Mouse (Mus musculus): Measurements from ENCODE around the gene Syt16. TPM values are rescaled to one million over a fixed set of nuclear protein-coding genes. Genes with fewer than 3 reads are reported as not detected.

Syt16 gene
- polyA plus RNA-seq, 1 experiment from 2014 or later, result 17.0 TPM

DNA sequence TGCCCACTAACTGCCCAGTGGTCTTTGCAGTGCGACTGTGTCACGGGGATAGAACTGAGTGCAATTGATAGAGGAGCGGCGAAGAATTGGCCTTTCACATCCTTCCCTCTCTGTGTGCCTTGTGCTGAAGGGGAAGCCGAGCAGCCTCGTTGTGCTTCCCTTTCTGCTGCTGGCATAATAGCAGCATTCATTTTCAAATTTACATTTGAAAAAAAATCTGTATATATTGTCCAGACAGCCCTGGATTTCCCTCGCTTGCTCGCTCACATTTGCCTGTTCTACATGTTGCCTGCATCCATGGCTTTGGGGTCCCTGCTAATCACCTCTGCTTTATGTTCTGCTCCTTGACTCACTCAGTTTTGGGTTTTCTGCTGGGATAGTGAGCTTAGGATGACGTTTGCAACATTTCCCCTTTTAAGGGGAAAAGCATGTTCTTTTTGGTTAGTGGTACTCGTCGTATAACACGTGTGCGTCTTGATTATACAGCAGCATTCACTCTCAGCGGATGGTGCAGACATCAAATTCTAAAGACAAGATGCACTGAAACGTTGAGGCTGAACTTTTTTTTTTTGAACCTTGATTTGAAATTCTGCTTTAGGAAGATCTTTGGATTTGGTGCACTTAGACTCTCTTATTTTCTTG lies 271.3 kb downstream of the Syt16 start:
- Histone ChIP-seq H3K4me2 (replicated peaks) (no peak overlapping the region), H3K4me3 (no peak overlapping the region), H3K36me3 (no peaks in the 10 kb centered on the region), H3K9me3 (replicated peaks) (no peaks in the 10 kb centered on the region), H3K9ac (no peak overlapping the region), H3K4me1 (0 out of 2 replicates have a peak, but pooled peaks cover 2% of the 10 kb centered on the region), H3K27ac (no peak overlapping the region), H3K27me3 (no peaks in the 10 kb centered on the region)
- 71% methylated on average over 15 of the region's 15 CpGs for WGBS
- no peak for ATAC-seq (ENCODE audit: low FRiP score)

DNA sequence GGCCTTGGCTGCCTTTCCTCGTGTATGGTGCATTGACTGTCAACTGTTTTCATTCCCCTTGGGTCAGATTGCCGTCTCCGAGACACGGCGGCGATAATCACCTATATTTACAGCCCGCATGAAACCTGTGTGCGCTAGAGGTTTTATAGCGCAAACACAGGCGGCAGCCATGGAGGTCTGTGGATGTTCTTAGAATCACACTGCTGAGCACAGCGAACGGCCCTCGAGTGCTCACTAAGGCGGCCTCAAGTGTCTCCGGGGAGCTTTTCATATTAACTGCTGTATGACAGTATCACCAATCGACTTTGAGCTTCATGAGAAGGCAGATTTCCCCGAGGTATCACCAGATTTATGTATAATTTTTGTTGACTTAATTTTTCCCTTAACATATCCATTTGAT lies 275.1 kb downstream of the Syt16 start:
- 0 out of 2 replicates have a peak, but pooled peaks cover 2% of the 10 kb centered on the region for H3K4me1 ChIP-seq
- no peaks in the 10 kb centered on the region for H3K36me3 ChIP-seq
- no peak overlapping the region for H3K9ac ChIP-seq
- 90% methylated on average over 17 of the region's 17 CpGs for WGBS
- ATAC-seq (ENCODE audit: low FRiP score), result no peak
- no peak overlapping the region for H3K4me2 ChIP-seq (replicated peaks)
- H3K4me3 ChIP-seq, result no peak overlapping the region
- no peak overlapping the region for H3K27ac ChIP-seq
- H3K9me3 ChIP-seq (replicated peaks), result no peaks in the 10 kb centered on the region
- H3K27me3 ChIP-seq, result no peaks in the 10 kb centered on the region

DNA sequence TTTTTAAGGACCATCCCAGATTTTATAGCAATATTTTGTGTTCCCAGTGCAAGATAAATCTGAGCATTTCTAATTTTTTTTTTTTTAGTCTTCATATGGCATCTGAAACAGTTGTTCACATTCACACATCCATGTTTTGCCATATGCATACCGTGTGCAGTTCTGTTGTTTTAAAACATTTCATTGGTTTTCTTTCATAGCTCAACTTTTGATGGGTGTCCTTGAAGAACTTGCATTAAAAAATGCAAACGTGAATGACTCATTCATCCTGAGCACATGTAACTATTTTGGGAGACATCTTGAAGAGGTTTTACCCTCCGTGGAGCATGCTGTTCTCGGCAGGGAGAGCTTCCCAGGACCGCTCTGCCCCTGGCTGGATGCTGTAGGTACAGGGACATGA lies 279.8 kb downstream of the Syt16 start:
- Histone ChIP-seq H3K27ac (no peak overlapping the region), H3K9ac (no peak overlapping the region), H3K4me1 (no peaks in the 10 kb centered on the region), H3K27me3 (peaks cover 3% of the 10 kb centered on the region), H3K36me3 (no peaks in the 10 kb centered on the region), H3K4me2 (replicated peaks) (no peak overlapping the region), H3K4me3 (no peak overlapping the region), H3K9me3 (replicated peaks) (no peaks in the 10 kb centered on the region)
- ATAC-seq (ENCODE audit: low FRiP score), result no peak
- 83% methylated on average over 5 of the region's 5 CpGs for WGBS

DNA sequence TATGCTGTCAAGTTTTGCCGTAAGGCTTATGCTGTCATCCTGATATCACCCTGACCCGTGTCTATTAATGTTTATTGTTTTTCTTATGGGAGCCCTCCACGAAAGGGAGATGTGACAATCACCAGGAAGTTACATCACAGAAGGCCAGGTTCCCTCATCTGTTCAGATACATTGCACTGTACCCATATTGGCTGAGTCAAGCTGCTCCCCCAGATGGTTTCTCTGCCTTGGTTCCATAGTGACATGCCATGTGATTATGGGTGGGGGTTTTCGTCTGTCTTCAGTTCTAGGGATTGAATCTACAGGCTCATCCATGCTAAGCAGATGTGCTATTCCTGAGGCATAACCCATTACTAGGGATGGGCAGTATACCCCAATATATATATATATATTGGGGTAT lies 283.9 kb downstream of the Syt16 start:
- Histone ChIP-seq H3K27ac (no peak overlapping the region), H3K36me3 (no peaks in the 10 kb centered on the region), H3K27me3 (peaks cover 21% of the 10 kb centered on the region), H3K4me1 (peaks cover 10% of the 10 kb centered on the region), H3K9me3 (replicated peaks) (no peaks in the 10 kb centered on the region), H3K4me2 (replicated peaks) (no peak overlapping the region), H3K9ac (no peak overlapping the region), H3K4me3 (no peak overlapping the region)
- WGBS, result 88% methylated on average over 4 of the region's 4 CpGs
- ATAC-seq (ENCODE audit: low FRiP score), result no peak

DNA sequence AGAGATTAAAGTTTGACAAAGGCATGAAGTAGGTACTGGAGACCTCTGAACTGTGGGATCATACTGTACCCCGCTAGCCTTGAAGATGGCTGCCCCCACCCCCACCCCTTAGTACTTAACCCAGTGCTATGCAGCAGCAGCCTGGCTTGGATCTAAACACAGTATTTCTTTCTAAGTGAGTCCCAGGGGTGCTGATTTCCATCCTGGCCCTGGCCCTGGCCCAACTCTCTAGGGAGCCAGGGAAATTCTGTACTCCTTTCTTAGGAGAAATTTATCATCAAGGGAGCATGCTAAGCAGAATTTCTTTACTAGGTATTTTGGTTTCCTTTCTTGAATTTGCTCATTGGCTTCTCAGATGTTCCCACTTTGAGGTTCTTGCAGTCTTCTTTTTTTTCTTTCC lies 285.4 kb downstream of the Syt16 start:
- Histone ChIP-seq H3K9ac (no peak overlapping the region), H3K4me2 (replicated peaks) (no peak overlapping the region), H3K27me3 (peaks cover 26% of the 10 kb centered on the region), H3K27ac (no peak overlapping the region), H3K9me3 (replicated peaks) (no peaks in the 10 kb centered on the region), H3K4me3 (no peak overlapping the region), H3K4me1 (peaks cover 10% of the 10 kb centered on the region), H3K36me3 (no peaks in the 10 kb centered on the region)
- no peak for ATAC-seq (ENCODE audit: low FRiP score)
- 87% methylated on average over 1 of the region's 1 CpGs for WGBS

DNA sequence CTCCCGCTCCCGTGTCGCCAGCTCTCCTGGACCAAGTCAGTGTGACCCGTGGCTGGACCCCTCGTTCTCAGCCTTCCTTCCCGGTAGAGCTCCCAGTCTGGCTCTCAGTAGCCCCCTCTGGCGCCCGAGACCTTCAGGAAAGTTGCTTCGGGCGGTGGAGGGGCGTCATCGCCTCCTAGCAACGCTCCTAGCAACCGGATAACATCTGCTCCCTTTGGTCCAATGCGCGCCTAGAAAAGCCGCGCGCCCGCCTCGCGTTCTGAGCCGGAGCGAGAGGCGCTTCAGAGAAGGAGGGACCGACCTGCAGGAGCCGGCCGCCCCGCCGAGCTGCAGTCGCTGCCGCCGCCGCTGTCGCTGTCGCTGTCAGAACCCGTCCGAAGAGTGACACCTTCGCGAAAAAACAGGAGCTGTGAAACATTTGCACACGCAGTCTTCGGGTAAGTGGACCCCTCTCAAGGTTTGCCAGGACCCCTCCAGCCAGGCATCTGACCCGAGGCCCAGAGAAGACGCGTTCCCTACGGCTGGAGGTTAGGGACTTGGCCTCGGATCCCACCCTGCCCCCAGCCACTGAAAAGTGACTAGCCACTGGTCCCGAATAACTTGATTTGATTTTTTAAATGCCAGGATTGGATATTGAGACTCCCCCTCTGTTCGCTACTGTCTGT lies 286.7 kb downstream of the Syt16 start:
- Histone ChIP-seq H3K27ac (no peak overlapping the region; the same call in 1 of the 2 replicates), H3K4me2 (replicated peaks) (peak overlapping the region; percentile 90), H3K27me3 (peaks cover 26% of the 10 kb centered on the region), H3K4me1 (peaks cover 13% of the 10 kb centered on the region), H3K9ac (peak overlapping the region; percentile 58), H3K9me3 (replicated peaks) (no peaks in the 10 kb centered on the region), H3K36me3 (no peaks in the 10 kb centered on the region), H3K4me3 (peak overlapping the region; percentile 43)
- under 1% methylated on average over 49 of the region's 49 CpGs for WGBS
- peak; percentile 96 for ATAC-seq (ENCODE audit: low FRiP score)

DNA sequence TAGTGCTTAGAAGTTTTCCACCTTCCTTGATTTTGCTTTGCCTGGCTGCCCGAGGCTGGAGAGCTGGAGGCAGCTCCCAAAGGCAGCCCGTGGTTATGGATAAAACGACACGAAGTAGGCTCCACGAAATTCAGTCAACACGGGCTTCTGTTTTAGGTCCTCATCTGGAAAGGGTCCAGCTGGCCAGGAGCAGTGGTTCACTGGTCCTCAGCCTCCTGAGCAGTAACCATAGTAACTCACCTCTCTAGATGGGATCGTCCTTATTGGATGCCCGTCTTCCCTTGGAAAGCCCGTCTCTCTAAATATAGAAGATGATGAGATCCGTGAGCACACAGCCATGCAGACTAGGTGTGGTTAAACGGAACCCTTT lies 287.2 kb downstream of the Syt16 start:
- Histone ChIP-seq H3K4me2 (replicated peaks) (peak overlapping the region; percentile 90), H3K9ac (peak overlapping the region; percentile 58; the same call in 1 of the 2 replicates)

DNA sequence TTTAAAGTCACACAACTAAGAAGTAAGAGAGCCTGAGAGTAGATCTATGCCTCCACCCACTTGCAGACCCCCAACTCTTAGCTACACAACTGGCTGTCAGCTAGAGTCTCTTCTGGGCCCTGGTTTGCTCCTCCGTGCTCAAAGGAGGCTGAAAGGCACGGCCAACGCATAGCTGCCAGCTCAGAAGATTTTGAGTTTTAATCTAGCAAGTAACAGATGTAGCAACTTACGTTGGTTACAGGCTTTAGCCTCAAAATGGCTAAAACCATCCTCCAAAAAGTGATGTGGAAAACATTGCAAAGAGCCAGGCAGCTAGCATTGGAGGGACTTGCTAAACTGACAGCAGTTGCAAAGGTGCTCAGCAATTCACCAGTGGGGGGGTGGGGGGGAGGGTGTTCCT lies 293.5 kb downstream of the Syt16 start:
- Histone ChIP-seq H3K4me2 (replicated peaks) (no peak overlapping the region), H3K4me1 (peaks cover 3% of the 10 kb centered on the region; the same call in 1 of the 2 replicates), H3K27ac (no peak overlapping the region), H3K9ac (no peak overlapping the region), H3K4me3 (no peak overlapping the region), H3K36me3 (no peaks in the 10 kb centered on the region), H3K27me3 (peaks cover 5% of the 10 kb centered on the region; the same call in 1 of the 2 replicates), H3K9me3 (replicated peaks) (no peaks in the 10 kb centered on the region)
- no peak for ATAC-seq (ENCODE audit: low FRiP score)
- 93% methylated on average over 4 of the region's 4 CpGs for WGBS

More for the DNA sequence above, 287.2 kb downstream of the Syt16 start:
- Histone ChIP-seq H3K4me1 (peaks cover 13% of the 10 kb centered on the region), H3K36me3 (no peaks in the 10 kb centered on the region), H3K9me3 (replicated peaks) (no peaks in the 10 kb centered on the region), H3K4me3 (peak overlapping the region; percentile 43), H3K27ac (no peak overlapping the region), H3K27me3 (peaks cover 26% of the 10 kb centered on the region)
- whole genome bisulfite sequencing, result 6% methylated on average over 11 of the region's 11 CpGs
- peak; percentile 30 for ATAC-seq (ENCODE audit: low FRiP score)

DNA sequence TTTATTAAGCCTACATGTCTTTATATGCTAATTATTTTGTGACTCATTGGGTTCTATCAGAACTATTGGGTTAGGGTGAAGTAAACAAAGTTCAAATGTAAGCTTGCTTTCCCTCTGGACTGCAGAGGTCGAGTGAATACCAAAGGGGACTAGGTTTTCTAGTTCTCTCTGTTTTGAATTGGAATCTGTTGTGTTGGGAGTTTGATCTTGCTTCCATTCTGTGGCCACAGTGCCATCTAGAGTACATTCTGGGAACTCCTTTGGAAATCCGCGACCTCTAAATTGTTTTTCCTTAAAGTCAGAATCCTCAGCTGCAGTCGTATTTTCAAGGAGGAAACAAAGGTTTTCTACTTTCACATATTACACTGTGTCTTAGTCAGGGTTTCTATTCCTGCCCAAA lies 296.2 kb downstream of the Syt16 start:
- no peak overlapping the region for H3K4me3 ChIP-seq
- H3K36me3 ChIP-seq, result no peaks in the 10 kb centered on the region
- no peaks in the 10 kb centered on the region for H3K27me3 ChIP-seq
- H3K9ac ChIP-seq, result no peak overlapping the region
- peaks cover 1% of the 10 kb centered on the region; the same call in 1 of the 2 replicates for H3K4me1 ChIP-seq
- H3K27ac ChIP-seq, result no peak overlapping the region
- ATAC-seq (ENCODE audit: low FRiP score), result no peak; the same call in 1 of the 2 replicates
- no peak overlapping the region for H3K4me2 ChIP-seq (replicated peaks)
- no peaks in the 10 kb centered on the region for H3K9me3 ChIP-seq (replicated peaks)
- 12% methylated on average over 4 of the region's 4 CpGs for WGBS

DNA sequence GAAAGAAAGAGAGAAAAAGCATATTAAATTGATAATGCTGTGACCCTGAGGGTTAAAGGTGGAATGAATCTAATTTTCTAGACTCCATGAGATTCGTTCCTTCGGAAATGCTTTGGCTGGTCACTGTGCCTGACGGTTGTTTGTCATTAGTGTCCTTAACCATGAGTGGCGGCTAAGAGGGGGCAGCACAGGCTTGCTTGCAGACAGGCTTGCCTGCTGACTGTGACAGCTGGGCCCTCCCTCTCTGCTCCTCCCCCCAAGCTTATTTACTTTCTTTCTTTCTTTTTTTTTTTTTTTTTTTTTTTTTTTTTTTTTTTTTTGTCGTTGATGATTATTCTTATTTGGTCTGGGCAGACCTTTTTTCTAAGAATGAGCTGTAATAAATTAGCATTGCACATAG lies 298.9 kb downstream of the Syt16 start:
- Histone ChIP-seq H3K4me3 (no peak overlapping the region), H3K4me1 (no peaks in the 10 kb centered on the region), H3K27ac (no peak overlapping the region), H3K9ac (no peak overlapping the region), H3K36me3 (no peaks in the 10 kb centered on the region), H3K27me3 (no peaks in the 10 kb centered on the region), H3K4me2 (replicated peaks) (no peak overlapping the region), H3K9me3 (replicated peaks) (no peaks in the 10 kb centered on the region)
- 44% methylated on average over 5 of the region's 5 CpGs for WGBS
- ATAC-seq (ENCODE audit: low FRiP score), result no peak

DNA sequence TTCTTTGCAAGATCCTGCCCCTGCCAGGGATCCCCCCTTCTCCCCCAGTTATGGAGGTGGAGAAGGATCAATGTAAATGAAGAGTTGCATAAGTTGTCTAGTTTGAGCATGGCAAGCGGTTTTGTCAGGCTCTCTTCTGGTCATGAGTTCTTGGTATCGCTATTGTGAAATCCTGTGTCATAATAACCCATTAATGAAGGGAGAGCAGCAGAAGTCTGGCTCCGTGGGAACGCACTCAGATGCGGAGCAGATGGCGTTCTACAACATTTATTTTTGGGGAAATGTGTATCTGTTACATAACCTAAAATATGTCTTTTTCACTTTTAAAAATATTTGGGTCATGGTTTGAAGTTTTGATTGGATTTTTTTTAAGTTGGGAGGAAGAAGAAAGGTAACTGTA lies 304.1 kb downstream of the Syt16 start:
- H3K9ac ChIP-seq, result no peak overlapping the region
- no peak overlapping the region for H3K4me2 ChIP-seq (replicated peaks)
- H3K4me3 ChIP-seq, result no peak overlapping the region
- no peaks in the 10 kb centered on the region for H3K36me3 ChIP-seq
- H3K4me1 ChIP-seq, result no peaks in the 10 kb centered on the region
- no peak for ATAC-seq (ENCODE audit: low FRiP score)
- H3K27me3 ChIP-seq, result no peaks in the 10 kb centered on the region
- no peak overlapping the region for H3K27ac ChIP-seq
- 96% methylated on average over 6 of the region's 6 CpGs for WGBS
- no peaks in the 10 kb centered on the region for H3K9me3 ChIP-seq (replicated peaks)

DNA sequence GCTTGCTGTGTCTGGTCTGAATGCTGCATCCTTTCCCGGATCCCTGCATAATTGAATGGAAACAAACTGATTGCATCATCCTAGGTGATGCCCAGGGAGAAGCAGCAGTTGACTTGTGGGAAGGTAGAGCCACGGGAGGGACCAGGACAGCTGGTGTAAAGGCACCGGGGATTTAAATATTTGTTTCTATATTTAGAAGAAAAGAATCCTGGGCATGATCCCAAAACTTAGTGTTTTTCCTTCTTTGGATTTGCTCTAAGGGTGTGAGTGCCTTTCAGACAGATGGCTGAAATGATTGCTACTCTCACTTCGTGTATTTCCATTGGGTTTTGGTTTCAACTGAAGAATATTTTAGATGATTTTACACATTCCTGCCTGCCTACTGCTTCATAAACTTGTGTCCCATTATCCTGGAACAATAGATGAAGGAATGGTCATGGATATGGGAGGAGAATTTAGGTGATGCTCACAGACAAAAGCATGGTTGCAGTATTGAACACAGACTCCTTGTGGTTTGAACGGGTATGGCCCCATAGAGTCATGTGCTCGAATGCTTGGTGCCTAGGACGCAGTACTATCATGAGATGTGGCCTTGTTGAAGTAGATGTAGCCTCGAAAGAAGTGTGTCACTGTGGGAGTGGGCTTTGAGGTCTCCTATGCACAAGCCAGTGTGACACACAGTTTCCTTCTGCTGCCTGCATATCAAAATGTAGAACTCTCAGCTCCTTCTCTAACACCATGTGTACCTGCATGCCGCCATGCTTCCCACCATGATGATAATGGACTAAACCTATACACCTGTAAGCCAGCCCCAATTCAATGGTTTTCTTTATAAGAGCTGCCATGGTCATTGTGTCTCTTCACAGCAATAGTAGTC lies 306.2 kb downstream of the Syt16 start:
- Histone ChIP-seq H3K27ac (no peak overlapping the region), H3K9me3 (replicated peaks) (no peaks in the 10 kb centered on the region), H3K4me1 (no peaks in the 10 kb centered on the region), H3K36me3 (no peaks in the 10 kb centered on the region), H3K4me3 (no peak overlapping the region), H3K4me2 (replicated peaks) (no peak overlapping the region), H3K27me3 (no peaks in the 10 kb centered on the region), H3K9ac (no peak overlapping the region)
- no peak for ATAC-seq (ENCODE audit: low FRiP score)
- 80% methylated on average over 9 of the region's 9 CpGs for WGBS
